Mouse (Mus musculus): ENCODE measurements around the gene Ipmk.

DNA sequence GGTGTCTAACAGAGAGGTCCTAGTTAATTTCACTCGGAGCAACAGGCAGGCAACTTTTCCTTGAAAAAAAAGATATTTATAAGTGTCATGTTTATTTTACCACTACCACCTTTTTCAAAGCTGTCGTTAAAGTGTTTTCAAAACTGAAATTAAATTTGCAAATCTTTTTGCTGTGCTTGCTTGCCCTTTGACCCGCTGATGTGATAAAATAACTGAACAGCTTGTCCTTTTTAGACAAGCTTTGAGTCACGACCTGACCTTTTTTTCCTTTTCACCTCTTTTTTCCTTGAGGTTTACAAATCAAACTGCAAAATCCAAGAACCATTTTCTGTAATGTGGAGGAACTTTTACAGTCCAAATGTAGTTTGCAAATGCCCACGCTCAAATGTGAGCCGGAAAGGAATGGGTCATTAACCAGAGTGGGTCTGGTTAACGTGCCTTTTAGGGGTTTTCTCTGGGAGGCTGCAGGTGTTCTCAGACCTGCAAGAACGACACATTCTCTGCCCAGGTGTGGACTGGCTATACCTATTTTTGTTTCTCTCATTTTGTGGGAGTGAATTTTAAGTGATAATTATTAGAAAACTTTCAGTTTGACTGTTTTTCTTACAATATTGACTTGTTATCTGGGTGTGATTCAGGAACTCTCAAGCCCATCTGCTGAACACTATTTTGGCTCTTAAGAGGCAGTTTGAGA is 35.4 kb downstream of the Ipmk start:
- no peak for TF ChIP-seq HCFC1 (IDR thresholded peaks at IDR 0.05; ENCODE audit: borderline replicate concordance, insufficient read depth, low read length)
- no peak for TF ChIP-seq ZNF384 (IDR thresholded peaks at IDR 0.05; ENCODE audit: low read depth, low read length)
- no peak for TF ChIP-seq MAFK (IDR thresholded peaks at IDR 0.05; ENCODE audit: insufficient read depth, low read depth, low read length)
- TF ChIP-seq ZC3H11A (IDR thresholded peaks at IDR 0.05; ENCODE audit: borderline replicate concordance, low read depth, low read length) = no peak
- TF ChIP-seq CHD2 (IDR thresholded peaks at IDR 0.05; ENCODE audit: low read depth, low read length) = no peak

Measured in ES-E14 (cell line).